Mouse (Mus musculus) lung, embryonic 16.5 days (tissue): ENCODE data around the gene Psmb7. TPM values are rescaled to one million over a fixed set of nuclear protein-coding genes. Genes with fewer than 3 reads are reported as not detected.

Source experiments
- ATAC-seq: fragments of 200-750 bp; cut with Nextera tagmentation; 2 replicates; pipeline ENCODE4 v1.8.0; 2017; ENCODE audit warnings: low read depth, mild to moderate bottlenecking, moderate library complexity
- H3K27ac ChIP-seq: fragments of 300-500 bp; sonication (generic); 2 replicates; pipeline ENCODE4 v1.5.1; 2014; ENCODE audit warnings: mild to moderate bottlenecking, control low read depth, low read length
- H3K27me3 ChIP-seq: fragments of 300-500 bp; sonication (generic); 2 replicates; pipeline ENCODE4 v1.6.1; 2014; ENCODE audit warnings: low read depth, low read length, mixed read lengths; ENCODE audit not compliant: control insufficient read depth, insufficient read depth
- H3K36me3 ChIP-seq: fragments of 300-500 bp; sonication (generic); 2 replicates; pipeline ENCODE4 v1.6.1; 2014; ENCODE audit warnings: low read length; ENCODE audit not compliant: control insufficient read depth, insufficient read depth
- H3K4me1 ChIP-seq: fragments of 300-500 bp; sonication (generic); replicated peaks from 2 replicates; pipeline ENCODE4 v1.6.1; 2014; ENCODE audit warnings: low read length, mixed read lengths; ENCODE audit not compliant: control insufficient read depth, insufficient read depth
- H3K4me2 ChIP-seq: fragments of 300-500 bp; sonication (generic); 2 replicates; pipeline ENCODE4 v1.6.1; 2014; ENCODE audit warnings: low read depth, low read length, control low read depth
- H3K4me3 ChIP-seq: fragments of 300-500 bp; sonication (generic); 2 replicates; pipeline ENCODE4 v1.5.1; 2014; ENCODE audit warnings: mild to moderate bottlenecking, low read length, control low read depth
- H3K9ac ChIP-seq: fragments of 300-500 bp; sonication (generic); 2 replicates; pipeline ENCODE4 v1.6.1; 2014; ENCODE audit warnings: low read length, control low read depth
- H3K9me3 ChIP-seq: fragments of 300-500 bp; sonication (generic); 2 replicates; pipeline ENCODE4 v1.6.1; 2016; ENCODE audit warnings: low read length; ENCODE audit not compliant: control insufficient read depth
- WGBS: fragments of 180-500 bp; shearing (Covaris S2); extraction: QIAGEN DNeasy Blood & Tissue Kit; methylation state at CpG from one replicate; pipeline ENCODE4 v1.1.7; 2014; 5-methylcytosine and 5-hydroxymethylcytosine counted together
- polyA plus RNA-seq: library from polyadenylated mRNA; unstranded; fragments of >200 nt; fragmentation: Nextera tagmentation; extraction: Ambion mirVana; gene quantifications from 2 replicates; pipeline ENCODE4 v1.2.1, GENCODE M21; 2015

The Psmb7 gene
- polyA plus RNA-seq, 1 experiment from 2014 or later, result 238 TPM

DNA sequence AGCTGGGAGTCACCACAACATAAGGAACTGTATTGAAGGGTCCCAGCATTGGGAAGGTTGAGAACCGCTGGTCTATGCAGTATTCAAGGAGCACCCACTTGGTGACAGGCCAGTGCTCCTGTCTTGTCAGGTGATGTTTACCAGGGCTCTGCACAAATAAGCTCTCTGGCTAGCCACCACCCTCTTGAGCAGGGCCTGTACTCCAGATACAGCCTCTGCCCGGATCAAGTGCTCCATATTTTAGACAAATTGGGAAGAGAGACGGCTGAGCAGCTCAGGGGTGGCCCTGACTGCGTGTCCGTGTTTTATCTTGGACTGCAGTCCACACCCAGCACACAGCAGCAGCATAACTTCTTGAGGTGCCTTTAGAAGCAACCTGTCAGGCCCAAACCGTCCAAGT, 57.2 kb downstream of the Psmb7 start:
- no peaks in the 10 kb centered on the region for H3K9me3 ChIP-seq
- no peaks in the 10 kb centered on the region for H3K4me1 ChIP-seq
- no peak overlapping the region for H3K27ac ChIP-seq
- H3K27me3 ChIP-seq, result no peaks in the 10 kb centered on the region
- H3K9ac ChIP-seq, result no peak overlapping the region
- no peak overlapping the region for H3K4me2 ChIP-seq
- ATAC-seq, result no peak
- peaks cover 20% of the 10 kb centered on the region for H3K36me3 ChIP-seq
- WGBS, result 65% methylated on average over 6 of the region's 6 CpGs
- H3K4me3 ChIP-seq, result no peak overlapping the region

DNA sequence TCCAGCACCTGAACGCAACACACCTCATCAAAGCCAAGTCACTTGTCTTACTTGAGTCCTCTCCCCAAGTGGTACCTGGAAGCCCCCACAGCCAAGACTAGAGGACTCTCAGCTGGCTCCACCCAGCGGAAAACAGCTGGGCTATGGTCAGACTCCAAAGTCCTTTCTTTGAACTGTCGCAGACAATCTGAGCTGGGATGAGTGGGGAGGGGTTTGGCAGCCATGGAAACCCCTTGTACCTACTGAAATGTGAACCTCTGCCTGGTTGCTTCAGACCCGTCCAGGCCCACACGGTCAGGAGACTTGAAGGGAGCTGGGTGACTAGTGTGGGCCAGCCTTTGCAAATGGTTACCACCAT, 58.5 kb downstream of the Psmb7 start:
- Histone ChIP-seq H3K4me3 (no peak overlapping the region), H3K4me1 (no peaks in the 10 kb centered on the region), H3K36me3 (peaks cover 22% of the 10 kb centered on the region), H3K27ac (no peak overlapping the region), H3K9me3 (no peaks in the 10 kb centered on the region), H3K27me3 (no peaks in the 10 kb centered on the region), H3K4me2 (no peak overlapping the region), H3K9ac (no peak overlapping the region)
- 44% methylated on average over 5 of the region's 5 CpGs for WGBS
- no peak for ATAC-seq

DNA sequence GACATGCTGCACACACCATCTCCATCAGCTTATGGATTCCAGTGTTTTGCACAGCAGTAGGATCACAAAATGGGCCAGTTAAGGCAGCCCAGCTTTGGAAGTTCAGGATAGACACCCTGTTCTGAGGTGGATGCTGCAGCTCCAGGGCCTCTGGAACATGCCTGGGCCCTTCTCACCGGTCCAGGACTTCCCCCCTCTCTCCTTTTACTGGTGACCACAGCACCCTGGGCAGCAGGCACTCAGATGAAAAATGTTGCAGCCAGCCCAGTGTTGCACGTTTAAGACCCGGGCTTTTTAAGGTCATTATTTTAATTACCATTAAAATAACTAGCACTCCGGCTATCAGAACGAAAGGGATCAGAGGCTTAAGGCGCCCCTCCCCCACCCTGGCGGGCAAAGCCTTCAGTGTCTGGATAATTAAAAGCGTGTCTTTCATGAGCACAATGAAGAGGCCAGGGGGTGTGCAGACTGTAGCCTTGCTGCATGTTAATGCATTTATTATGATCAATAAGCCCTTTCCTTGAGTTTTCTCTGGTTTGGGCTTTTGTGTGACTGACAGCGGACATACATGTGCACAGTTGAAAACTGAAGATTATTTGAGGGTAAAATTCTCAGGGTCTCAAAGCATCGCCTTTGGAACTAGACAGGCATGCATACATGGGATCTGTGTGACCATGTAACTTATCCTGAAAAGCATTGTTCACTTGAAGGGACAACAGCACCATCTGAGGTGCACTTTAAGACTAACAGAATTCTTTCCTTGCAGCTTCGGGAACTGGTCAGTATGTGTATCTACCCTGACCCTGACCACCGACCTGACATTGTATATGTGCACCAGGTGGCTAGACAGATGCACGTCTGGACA, 59.1 kb downstream of the Psmb7 start:
- Histone ChIP-seq H3K36me3 (peaks cover 24% of the 10 kb centered on the region), H3K4me3 (no peak overlapping the region), H3K9ac (no peak overlapping the region), H3K9me3 (no peaks in the 10 kb centered on the region), H3K4me1 (no peaks in the 10 kb centered on the region), H3K27ac (no peak overlapping the region), H3K4me2 (no peak overlapping the region), H3K27me3 (no peaks in the 10 kb centered on the region)
- ATAC-seq, result no peak
- WGBS, result 58% methylated on average over 13 of the region's 13 CpGs

DNA sequence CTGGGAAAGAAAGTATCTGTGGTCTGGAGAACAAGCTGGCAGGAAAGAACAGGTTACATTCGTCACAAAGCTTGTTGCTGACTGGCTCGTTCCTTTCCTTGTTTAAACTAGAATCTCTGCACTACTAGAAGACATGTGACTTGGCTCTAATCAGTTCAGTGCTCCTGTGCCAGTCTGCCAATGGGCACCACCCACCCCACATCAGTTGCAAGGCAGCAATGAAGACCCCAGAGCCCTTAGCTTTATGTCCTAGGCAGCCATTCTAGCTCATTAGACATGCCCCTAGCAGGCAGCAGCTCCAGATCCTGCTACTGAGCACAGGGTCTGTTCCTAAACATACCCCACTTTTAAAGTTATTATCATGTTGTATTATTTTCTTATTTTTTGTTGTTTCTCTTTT, 59.9 kb downstream of the Psmb7 start:
- peaks cover 6% of the 10 kb centered on the region; the same call in 1 of the 2 replicates for H3K4me1 ChIP-seq
- H3K27ac ChIP-seq, result no peak overlapping the region
- H3K9me3 ChIP-seq, result no peaks in the 10 kb centered on the region
- no peak overlapping the region for H3K9ac ChIP-seq
- H3K36me3 ChIP-seq, result peaks cover 24% of the 10 kb centered on the region
- no peak for ATAC-seq
- no peaks in the 10 kb centered on the region for H3K27me3 ChIP-seq
- H3K4me2 ChIP-seq, result no peak overlapping the region
- whole genome bisulfite sequencing, result 58% methylated on average over 2 of the region's 2 CpGs
- no peak overlapping the region for H3K4me3 ChIP-seq

DNA sequence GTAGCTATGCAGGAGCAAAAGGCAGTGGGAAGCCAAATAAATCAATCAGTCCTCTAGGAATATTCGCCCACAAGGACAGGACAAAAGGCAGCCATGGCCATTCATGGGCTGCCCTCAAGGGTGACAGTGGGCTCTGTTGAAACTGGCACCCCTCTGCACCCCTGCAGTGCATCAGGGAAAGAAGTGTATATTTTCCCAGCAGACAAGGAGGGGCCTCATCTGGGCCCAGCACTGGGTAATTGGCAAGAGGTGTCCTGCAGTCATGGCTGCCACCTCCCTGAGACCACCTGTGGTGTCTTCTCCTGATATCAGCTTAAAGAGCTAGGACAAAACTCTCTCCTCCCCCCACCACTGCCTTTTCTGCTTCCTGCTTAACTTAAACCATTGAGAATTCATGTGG, 64.4 kb downstream of the Psmb7 start:
- H3K9me3 ChIP-seq, result no peaks in the 10 kb centered on the region
- peaks cover 11% of the 10 kb centered on the region; the same call in 1 of the 2 replicates for H3K36me3 ChIP-seq
- peaks cover 13% of the 10 kb centered on the region for H3K4me1 ChIP-seq
- no peak overlapping the region for H3K4me3 ChIP-seq
- no peak for ATAC-seq
- no peak overlapping the region for H3K9ac ChIP-seq
- H3K27me3 ChIP-seq, result no peaks in the 10 kb centered on the region
- WGBS, result 57% methylated on average over 1 of the region's 1 CpGs
- no peak overlapping the region for H3K4me2 ChIP-seq
- peak overlapping the region; percentile 48 for H3K27ac ChIP-seq

DNA sequence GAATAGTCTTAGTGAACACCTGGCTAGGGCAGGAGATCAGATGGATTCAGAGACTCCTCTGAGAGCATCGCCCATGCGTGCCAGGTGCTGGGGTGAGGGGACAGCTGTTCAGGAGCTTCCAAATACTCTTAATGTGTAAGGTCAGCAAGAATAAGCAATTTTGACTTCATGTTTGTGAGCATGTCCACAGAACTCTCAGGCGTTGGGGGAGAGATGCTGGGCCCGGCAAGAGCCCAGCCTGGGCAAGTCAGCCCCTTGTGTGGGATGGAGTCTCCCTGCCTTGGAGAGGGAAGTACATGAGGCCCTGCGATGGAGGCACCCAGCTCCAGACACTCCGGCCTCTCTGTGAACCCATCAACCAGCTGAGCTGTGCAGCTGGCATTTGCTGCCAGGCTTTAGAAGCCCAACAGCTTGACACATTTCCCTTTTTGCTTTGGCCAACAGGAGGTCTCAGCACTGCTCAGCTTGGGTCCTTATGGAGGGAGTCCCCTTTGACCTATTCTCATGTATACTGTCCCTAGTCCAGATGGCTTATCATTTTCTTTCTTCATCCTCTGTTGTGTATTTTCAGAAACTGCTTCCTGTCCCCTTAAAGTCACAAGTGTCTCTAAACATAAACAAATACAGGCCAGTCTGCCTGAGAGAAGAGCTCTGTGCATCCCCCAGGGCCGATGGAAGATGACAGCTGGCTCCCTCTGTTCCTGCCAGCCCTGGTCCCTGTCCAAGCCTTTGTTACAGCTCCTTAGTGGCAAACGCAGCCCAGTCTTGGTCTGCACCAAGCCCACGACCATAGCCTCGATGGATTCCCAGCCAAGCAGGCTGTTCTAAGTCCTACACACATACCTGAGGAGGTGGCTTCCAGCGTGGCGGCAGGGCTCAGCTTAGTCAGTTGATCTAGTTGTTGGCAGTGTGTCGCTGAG, 65.0 kb downstream of the Psmb7 start:
- peak overlapping the region; percentile 71 for H3K27ac ChIP-seq
- H3K27me3 ChIP-seq, result no peaks in the 10 kb centered on the region
- WGBS, result 45% methylated on average over 13 of the region's 13 CpGs
- H3K36me3 ChIP-seq, result peaks cover 10% of the 10 kb centered on the region; the same call in 1 of the 2 replicates
- H3K9ac ChIP-seq, result no peak overlapping the region
- H3K4me1 ChIP-seq, result peaks cover 13% of the 10 kb centered on the region
- no peak overlapping the region for H3K4me2 ChIP-seq
- no peaks in the 10 kb centered on the region for H3K9me3 ChIP-seq
- peak; percentile 91 for ATAC-seq
- no peak overlapping the region for H3K4me3 ChIP-seq

DNA sequence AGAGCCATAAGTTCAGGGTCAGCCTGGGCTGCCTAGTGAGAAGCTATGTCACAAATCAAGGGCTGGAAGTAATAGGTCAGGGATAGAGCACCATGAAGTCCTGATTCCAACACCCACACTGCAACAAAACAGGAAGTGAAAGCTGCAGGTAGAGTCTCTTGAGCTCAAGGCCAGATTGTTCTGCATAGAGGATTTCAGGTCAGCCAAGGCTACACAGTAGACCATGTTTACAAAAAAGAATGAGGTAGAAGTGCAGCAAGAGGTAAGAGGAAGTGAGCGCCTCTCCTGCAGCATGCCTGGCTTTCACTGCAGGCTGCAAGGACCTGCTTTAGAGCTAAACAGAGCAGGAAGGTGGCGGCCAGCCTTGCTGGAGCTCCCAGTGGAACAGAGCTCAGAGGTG, 69.2 kb downstream of the Psmb7 start:
- no peak overlapping the region for H3K27ac ChIP-seq
- ATAC-seq, result no peak
- H3K4me1 ChIP-seq, result peaks cover 13% of the 10 kb centered on the region
- 84% methylated on average over 2 of the region's 2 CpGs for WGBS
- H3K27me3 ChIP-seq, result no peaks in the 10 kb centered on the region
- H3K9ac ChIP-seq, result no peak overlapping the region
- no peak overlapping the region for H3K4me3 ChIP-seq
- H3K36me3 ChIP-seq, result peaks cover 20% of the 10 kb centered on the region
- H3K9me3 ChIP-seq, result no peaks in the 10 kb centered on the region
- H3K4me2 ChIP-seq, result no peak overlapping the region

DNA sequence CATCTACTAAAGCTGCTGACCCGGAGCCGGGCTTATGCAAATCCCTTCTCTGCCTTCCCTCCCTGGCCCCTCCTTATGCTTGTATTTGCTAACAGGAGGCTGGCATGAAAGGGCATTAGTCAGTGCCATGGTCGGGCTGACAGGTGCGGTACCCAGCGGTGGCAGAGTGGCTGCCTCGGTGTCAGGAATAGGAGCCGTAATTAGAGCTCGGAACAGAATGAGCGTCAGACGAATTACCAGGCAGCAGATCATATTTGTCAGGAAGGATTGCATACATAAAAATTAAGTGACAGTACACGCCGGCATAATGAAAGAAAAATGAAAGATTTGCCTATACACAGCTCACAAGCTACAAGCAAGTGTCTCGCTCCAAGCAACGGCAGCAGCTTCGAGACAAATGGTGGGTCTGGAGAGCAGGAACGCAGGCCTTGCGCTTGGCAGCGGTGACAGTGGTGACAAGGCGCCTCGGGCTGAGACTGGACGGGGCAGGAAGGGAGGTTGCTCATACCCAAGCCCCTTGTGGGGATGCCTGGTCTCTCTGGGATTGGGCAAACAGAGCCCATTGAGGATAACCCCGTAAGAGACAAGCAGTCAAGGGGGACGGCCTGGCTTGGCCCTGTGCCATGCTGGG, 71.8 kb downstream of the Psmb7 start:
- no peak overlapping the region for H3K4me3 ChIP-seq
- ATAC-seq, result no peak
- H3K27me3 ChIP-seq, result no peaks in the 10 kb centered on the region
- H3K36me3 ChIP-seq, result peaks cover 30% of the 10 kb centered on the region
- H3K9me3 ChIP-seq, result no peaks in the 10 kb centered on the region
- no peak overlapping the region for H3K27ac ChIP-seq
- no peaks in the 10 kb centered on the region for H3K4me1 ChIP-seq
- 84% methylated on average over 23 of the region's 23 CpGs for WGBS
- H3K9ac ChIP-seq, result no peak overlapping the region
- H3K4me2 ChIP-seq, result no peak overlapping the region

DNA sequence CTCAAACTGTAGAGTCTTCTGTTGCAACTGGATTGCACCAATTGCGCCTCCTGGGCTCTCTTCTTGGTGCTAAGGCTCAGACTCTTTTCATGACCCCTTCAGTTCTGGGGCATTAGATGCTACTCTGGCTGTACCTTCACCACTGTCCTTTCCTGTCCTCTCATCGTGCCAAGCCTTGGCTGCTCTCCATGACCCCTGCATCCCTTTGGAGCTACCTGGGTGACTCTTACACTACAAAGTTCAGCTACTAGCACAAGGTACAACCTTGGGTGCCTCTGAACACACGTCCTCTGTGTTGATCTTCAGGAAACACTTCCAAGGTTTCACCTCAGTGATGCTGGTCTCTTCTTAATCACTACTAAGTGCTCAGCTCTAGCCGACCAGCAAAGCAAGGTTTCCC, 81.3 kb downstream of the Psmb7 start:
- Histone ChIP-seq H3K27me3 (no peaks in the 10 kb centered on the region), H3K36me3 (peaks cover 34% of the 10 kb centered on the region), H3K9ac (no peak overlapping the region), H3K9me3 (no peaks in the 10 kb centered on the region), H3K4me1 (no peaks in the 10 kb centered on the region), H3K4me3 (no peak overlapping the region), H3K27ac (no peak overlapping the region), H3K4me2 (no peak overlapping the region)
- 85% methylated on average over 4 of the region's 4 CpGs for WGBS
- ATAC-seq, result no peak
